Mouse (Mus musculus) gastrocnemius, postnatal 25 days (tissue): ENCODE results near the gene Rtn4rl1. TPM values are rescaled to one million over a fixed set of nuclear protein-coding genes. Genes with fewer than 3 reads are reported as not detected.
"Not testable (repeated sequence)": the region's sequence is repeated elsewhere in the genome, so short reads cannot be mapped to it uniquely, and the experiment has no call there.

ENCODE experiments used
- DNase-seq: peaks from one replicate; pipeline ENCODE4 v3.0.0; 2022
- total RNA-seq, 2 experiments: library from RNA; stranded (reverse); gene quantifications; 1 replicate in 1 of 2; 2 replicates in 1 of 2; pipeline ENCODE4 v1.2.3; 2021

The Rtn4rl1 gene
- total RNA-seq, 2 experiments from 2014 or later: 1.00 to 1.7 TPM

DNA sequence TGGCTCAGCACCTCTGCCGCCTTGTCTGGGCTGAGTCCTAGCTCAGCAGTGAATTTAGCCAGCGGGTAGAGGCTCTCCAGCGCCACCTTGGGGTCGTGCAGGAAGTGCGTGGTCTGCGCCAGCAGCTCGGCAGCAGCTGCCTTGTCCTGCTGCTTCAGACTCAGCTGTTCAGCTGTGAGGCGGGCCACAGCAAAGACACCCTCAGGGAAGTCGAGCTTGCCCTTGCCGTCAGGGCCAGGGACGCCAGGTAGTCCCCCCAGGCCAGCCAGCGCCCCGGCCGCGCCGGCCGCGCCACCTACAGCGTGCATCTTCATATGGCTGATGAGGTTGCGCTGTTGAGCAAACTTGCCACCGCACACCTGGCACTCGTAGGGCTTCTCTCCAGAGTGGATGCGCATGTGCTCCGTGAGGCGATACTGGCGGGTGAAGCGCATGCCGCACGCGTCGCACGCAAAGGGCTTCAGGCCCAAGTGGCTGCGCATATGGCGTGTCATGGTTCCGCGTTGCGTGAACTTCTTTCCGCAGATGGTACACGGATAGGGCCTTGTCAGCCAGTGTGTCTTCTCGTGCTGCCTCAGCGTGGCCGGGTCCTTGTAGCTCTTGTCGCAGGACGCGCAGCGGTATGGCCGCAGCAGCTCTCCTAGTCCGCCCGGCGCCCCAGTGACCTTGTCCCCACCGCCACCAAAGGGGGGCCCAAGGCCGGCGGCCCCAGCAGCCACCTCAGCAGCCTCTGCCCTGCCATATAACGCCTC lies 28.0 kb upstream of the Rtn4rl1 start:
- DNase-seq: peak; percentile 79

DNA sequence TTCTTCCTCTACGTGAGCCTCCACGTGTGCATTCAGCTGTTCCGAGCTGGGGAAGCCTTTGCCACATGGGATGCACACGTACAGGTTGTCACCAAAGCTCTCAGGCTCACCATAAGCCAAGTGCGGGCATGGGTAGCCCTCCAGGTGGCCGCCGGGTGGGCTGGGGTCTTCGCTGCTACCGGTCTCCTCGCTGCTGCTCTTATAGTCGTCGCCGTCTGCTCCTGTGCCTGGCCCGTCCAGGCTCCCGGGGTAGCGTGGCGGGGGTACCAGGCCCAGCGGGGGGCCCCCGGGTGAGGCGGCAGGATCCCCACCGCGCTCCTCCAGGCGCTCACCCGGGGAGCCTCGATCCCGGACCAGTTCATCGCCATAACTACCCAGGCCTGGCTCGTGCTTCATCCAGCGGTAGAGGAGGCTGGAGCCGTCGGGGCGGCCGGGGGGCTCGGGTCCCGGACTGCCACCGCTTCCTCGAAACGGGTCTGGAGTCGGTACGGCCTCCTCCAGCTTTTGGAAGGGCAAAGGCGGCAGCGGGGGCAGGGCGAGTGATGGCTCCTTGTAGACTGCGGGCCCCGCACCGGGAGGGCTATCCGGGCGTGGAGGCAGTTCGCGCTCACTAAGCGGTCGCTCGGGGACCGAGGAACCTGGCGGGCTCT lies 27.3 kb upstream of the Rtn4rl1 start:
- peak; percentile 27 for DNase-seq

GRCm38 (mm10) chr11:75166861-75167642 lies 26.5 kb upstream of the Rtn4rl1 start:
- DNase-seq: peak; percentile 41

DNA sequence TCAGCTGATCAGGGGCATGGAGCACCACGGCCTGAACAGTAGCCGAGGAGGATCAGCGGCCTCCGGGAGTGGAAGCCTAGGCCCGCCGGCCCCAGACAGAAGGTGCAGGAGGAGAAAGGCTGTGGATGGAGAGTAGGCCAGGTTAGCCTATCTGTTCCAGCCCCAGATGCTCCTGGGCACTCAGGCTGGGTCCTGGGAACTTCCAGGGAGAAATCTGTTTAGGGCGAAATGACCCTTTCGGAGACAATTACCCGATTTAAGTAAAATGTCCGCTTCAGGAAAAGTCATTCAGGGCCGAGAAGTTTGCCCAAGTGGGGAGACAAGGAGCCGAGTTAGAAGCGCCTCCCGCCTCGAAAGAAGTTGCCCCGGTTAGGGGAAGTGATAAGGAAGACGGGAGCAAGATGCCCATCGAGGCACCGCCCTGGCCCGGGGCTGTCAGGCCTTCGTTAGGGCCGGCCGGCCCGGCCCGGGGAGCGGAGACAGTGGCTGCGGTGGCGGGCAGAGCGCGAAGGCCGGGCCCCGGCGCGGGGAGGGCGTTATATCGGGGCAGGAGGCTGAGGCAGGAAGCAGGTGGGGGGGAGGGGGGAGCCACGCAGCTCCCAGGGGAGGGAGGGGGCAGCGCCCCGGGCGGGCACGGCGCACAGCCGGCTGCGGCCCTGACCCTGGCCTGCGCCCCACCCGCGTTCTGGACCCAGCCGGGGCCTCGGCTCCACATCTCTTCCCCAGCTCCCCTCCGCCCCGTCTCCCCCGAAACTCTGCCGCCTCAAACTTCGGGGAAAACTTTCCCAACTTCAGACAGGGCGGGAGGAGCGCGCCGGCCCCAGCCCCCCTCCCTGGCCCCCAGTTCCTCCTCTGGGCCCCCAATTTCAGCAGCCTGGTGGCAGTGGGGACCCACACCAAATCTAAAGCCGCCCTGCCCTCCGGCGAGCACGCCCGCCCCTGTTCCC lies 25.7 kb upstream of the Rtn4rl1 start:
- peak; percentile 70 for DNase-seq

DNA sequence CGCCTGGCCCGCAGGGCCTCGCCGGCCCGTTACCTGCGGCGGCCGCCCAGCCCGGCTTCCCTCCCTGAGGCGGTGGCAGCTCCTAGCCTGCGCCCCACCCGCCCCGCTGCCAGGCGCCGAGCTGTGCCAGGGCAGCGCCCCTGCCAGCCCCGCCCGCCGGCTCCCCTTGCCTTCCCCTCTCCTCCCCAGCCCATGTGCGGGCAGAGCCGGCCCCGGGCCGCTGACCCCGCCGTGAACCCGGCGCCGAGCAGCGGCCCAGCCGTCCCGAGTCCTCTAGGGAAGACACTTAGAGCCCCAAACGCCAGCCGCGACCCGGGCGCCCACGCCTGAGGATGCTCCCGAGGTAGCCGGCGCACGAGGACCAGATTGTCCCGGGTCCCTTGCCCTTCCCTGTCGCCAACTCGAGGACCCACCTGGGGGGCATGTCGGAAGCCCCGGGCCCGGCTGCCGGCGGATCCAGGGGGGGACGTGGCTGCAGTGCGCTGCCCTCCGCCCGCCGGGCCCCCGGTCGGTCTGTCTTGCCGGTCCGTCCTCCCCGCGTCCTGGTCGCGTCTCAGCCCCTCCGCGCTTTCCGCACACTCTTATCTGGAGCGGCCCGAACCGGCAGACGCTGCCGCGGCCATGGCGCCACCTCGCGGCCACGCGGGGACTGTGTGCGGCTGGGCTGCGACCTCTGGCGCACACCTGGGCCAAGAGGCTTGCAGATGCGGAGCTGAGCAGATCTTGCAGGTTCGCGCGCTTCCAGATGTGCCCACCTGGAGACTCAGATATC lies 24.8 kb upstream of the Rtn4rl1 start:
- peak; percentile 86 for DNase-seq

DNA sequence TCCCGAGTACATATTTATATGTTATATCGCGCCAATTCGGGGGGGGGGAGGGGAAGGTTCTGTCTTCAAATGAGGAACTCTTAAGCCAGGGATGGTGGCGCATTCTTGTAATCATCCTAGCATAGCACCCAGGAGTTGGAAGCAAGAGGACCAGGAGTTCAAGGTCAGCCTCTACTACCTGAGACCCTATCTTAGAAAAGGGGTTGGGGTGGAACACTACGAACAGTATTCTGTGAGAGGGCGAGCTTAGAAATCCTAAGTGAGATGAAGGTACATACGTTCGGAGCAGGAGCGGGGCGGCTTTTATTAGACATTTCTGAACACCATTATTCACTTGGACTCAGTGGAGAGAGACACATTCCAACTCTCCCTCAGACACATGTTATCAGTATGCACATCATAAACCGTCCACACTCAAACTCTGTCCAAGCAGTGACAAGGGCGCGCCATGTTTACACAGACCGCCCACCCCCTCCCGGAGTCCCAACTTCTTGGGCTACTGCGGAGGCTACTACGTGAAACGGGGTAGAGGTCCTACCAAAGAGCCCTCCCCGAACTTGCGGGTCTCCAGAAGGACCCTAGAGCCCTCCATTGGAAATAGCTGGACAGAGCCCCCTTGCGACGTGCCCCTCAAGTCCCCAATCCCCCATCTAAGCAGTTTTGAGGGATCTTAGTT lies 24.0 kb upstream of the Rtn4rl1 start, which contains the start of gene Hic1:
Gene Hic1 (minus strand): TSS at position 115 of the 676 bp plus-strand sequence.
- DNase-seq: no peak

DNA sequence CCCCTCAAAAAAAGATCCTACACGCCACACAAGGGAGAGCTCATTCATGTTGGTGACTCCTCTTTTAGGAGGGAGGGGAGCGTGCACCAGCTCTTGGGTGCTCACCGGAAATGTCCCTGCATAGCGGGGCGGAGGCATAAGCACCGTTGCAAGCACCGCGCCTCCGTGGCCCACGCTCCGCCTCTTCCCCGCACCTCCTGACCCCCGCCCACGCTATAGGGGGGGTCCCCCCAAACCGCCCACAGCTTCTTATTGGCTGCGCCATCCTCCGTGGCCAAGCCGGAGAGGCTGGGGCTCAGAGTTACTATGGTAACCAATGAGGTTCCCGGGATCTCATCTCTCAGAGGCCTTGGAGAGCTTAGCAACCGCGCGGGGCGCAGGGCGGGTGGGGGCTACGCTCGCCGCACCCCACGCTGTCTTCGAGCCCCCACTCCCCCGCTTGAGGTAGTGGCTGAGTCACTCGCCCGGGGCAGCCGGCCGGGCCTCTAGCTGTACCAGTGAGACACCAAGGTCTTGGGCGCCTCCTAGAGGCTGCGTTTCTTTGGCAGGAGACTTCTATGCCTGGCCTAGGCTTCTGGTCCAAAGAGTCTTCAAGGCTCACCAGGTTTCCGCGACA lies 23.3 kb upstream of the Rtn4rl1 start:
- DNase-seq: peak; percentile 87

DNA sequence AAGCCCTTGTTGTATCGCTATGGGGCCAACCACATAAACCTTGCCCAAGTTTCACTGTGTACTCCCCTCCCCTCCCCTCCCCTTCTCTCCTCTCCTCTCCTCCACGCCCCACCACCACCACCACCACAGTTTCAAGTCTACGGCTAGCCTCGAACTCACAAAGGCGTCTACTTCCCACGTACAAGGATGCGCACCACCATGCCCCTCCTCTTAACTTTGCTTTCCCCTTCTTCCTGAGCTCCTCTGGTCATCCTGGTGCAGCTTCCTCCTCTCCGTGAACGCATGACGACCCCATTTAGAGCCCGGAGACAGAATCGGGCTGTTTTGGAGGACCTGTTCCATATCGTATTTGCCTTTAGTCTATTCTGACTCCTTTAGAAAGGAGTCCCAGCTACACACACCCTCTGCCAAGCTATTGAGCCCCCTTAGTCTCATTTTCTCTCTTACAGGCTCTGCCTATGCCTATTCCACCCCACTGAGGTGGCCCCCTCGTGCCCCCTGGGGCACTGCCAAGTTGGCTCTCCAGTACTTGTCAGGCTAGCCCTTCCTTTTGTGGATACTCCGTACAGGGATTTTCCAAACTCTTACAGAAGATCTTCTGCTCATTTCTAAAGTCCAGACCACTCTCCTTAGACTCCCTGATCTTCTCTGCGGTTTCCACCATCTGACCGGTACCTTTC lies 22.3 kb upstream of the Rtn4rl1 start:
- DNase-seq: peak; percentile 16

- DNase-seq: peak; percentile 7
These were observed 21.2 kb upstream of the Rtn4rl1 start for GRCm38 (mm10) chr11:75172151-75173094.

DNA sequence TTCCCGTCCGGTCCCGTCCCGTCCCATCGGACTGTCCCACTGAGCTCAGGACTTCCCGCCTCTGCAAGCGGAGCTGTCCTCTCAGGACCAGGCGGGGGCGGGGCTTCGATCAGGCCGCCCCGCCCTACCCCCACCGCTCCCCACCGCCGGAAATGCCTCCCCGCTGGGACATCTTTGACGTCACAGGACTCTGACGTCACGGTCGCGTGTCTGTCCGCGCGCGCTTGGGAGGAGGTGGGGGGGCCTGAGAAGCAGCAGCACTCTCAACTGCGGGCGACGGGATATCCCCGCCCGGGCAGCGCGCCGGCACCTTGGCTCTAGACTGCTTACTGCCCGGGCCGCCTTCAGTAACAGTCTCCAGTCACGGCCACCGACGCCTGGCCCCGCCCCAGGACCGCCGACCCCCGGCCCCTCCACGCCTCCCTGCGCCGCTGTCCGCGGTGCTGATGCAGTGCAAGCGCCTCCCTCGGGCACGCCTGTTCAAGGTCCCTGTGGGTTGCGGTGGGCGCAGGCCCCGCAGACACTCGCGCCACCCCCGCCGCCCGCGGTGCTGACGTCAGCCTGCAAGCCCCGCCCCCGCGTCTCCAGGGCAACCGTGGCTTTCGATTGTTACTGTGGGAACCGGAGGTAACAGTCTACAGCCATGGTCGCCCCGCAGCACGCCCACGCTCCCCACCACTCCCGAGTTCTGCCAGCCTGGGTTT lies 20.3 kb upstream of the Rtn4rl1 start:
- DNase-seq: peak; percentile 71

DNA sequence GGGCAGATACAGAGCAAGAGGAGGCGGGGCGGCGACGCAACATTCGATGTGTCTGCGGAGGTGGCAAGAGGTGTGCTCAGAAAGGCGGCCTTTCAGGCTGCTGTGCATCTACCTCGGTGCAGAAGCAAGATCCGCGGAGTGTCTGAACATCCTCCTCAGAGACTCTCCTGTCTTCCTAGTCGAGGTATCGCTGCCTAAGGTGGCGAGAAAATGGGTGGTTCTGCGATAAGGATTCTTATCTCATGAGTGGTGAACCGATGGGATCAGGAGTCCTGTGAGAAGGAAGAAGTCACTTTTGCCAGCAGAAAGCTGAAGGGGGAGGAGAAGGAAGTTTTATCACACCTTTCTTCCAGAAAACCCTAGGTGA lies 19.8 kb upstream of the Rtn4rl1 start:
- no peak for DNase-seq

DNA sequence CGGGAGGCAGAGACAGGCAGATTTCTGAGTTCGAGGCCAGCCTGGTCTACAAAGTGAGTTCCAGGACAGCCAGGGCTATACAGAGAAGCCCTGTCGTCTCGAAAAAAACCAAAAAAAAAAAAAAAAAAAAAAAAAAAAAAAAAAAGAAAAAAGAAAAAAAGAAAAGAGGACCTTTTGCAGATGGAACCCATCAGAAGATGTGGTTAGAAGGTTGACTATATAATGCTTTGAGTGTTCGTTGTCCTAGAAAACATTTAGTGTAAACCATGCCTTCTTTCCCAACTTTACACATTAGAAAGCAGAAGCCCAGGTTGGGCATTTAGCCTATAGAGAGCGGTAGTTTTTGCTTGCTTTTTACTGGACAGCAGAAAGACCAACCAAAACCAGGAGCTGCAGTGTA lies 19.0 kb upstream of the Rtn4rl1 start:
- not testable (repeated sequence) for DNase-seq

DNA sequence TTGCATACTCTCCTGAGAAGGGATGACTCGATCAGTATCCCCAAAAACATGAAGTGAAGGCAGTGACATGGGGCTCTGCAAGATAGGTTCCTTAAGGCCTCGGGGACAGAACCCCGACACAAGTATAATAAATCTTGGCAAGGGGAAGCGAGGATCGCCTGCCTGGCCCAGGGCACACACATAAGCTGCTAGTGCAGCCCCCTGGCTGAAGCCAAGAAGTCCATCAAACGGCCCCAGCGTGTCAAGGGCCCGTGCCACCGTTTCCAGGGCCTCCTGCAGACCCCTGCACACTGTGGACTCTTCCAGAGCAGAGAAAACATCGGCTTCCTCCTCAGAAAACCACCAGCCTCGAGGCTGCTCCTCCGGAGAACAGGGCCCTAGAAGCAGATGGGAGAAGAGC lies 15.6 kb upstream of the Rtn4rl1 start:
- DNase-seq: no peak

DNA sequence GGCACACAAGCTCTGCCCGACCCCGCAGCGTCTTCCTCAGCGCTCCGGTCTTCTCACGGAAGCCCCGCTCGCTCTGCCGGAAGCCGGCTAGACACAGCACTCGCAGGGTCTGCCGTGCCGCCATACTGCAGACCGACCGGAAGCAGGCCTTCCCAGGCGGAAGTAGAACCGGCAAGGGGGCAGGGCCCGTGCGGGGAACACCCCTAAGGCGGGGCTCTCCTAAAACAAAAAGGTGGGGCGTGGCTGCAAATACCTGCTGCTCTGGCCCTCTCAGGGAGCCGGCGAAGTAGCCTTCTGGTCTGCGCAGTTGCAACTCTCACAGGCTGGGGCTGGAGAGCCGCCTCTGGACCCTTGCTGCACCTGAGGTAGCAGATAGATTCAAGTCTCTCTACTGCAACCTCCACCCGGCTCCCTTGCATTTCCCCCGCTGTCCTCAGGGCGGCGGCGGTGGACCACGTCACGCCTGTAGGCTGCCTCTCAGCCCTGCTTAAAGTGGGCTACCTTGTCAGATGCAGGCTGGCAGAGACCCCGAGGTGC lies 14.8 kb upstream of the Rtn4rl1 start, which contains the start of gene Ovca2:
Gene Ovca2 (minus strand): TSS at position 164 of the 537 bp plus-strand sequence.
- peak; percentile 85 for DNase-seq

- DNase-seq: peak; percentile 4
These were observed 9.5 kb upstream of the Rtn4rl1 start for GRCm38 (mm10) chr11:75183917-75184570.

DNA sequence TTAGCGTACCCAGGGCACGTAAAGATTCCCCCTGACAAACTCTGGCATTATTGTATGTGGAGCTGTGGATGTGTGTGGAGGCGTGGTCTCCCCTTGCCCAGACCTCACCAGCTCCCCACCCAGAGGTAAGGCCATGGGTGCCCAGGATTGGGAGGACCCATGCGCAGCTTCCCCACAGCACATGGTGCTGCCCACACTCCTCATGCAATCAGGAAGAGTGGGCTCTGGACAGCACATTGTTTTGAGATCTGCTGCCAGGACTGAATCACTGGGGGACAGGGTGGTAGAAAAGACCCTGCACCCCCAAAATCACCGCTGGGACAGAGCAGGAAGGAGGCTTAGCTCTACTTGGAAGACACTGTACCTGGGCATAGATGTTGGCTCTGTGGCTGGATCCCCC lies 9.0 kb upstream of the Rtn4rl1 start:
- no peak for DNase-seq
